Mouse (Mus musculus) layer of hippocampus, postnatal 14 days (tissue): Measurements from ENCODE around the gene Fam170b. TPM values are rescaled to one million over a fixed set of nuclear protein-coding genes. Genes with fewer than 3 reads are reported as not detected.

ENCODE experiments used
- DNase-seq, 2 experiments: peaks; one replicate each; pipeline ENCODE4 v3.0.0; 2021 to 2022; ENCODE audit warnings: low spot score in 2 of 2, mixed read lengths in 1 of 2
- long read RNA-seq, 2 experiments: library from polyadenylated mRNA; stranded (forward); transcript quantifications; one replicate each; pipeline ENCODE4 v2.0.0; 2021
- total RNA-seq, 2 experiments: library from RNA; stranded (reverse); gene quantifications; 2 replicates each; pipeline ENCODE4 v1.2.3; 2021

The Fam170b gene
- total RNA-seq = not detected
- long read RNA-seq, experiment 1 = 0 reads
- long read RNA-seq, experiment 2 = 0 reads

GRCm38 (mm10) chr14:32833847-32834246 lies at the start of gene Fam170b:
Gene Fam170b (plus strand): TSS chr14:32833962.
- DNase-seq = no peak

GRCm38 (mm10) chr14:32784130-32784747 lies 49.5 kb upstream of the Fam170b start:
- DNase-seq = no peak

DNA sequence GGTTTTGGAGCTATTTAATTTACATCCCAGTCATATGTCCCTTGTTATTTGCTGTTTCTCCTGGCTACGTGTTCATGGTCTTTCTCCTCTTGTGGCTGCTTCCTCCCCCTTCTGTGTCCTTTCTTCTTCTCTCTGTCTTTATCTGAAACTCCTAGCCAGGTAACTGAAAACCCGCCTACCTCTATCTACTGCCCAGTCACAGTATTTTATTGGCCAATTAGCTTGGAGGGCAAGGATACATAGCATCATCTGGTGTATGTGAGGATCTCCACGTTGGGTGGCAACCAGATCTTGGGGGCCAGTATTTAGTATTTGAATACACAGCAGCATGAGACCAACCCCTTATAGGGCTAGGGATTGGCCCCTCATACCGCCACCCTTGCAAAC lies 49.0 kb upstream of the Fam170b start:
- no peak for DNase-seq

- DNase-seq = peak in 1 of 2 experiments; percentile 4
These were observed 48.1 kb upstream of the Fam170b start, which contains the start of gene Tmem273 for GRCm38 (mm10) chr14:32785556-32786130. Gene Tmem273 (plus strand): TSS chr14:32785963.

- DNase-seq = no peak
These were observed 46.1 kb upstream of the Fam170b start for GRCm38 (mm10) chr14:32787691-32788090.

GRCm38 (mm10) chr14:32796375-32796774 lies 37.4 kb upstream of the Fam170b start:
- DNase-seq = no peak

DNA sequence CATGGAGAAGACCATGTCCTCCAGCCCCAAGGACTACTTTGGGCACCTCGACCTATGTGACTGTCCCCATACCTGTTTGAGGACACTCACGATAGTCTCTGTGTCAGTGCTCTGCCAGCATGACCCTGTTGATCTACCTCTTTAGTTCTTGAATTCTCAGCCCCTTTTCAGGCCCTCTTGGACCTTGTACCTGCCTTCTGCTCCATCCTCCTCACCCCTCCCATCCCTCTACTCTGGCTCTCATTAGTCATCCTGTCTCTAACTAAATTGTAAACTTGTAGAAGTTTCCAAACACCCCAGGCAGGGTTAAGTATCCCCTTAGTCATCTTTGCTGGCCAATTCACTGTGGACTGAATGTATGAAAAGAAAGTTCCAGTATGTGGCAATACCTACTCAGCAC lies 36.0 kb upstream of the Fam170b start:
- no peak for DNase-seq

DNA sequence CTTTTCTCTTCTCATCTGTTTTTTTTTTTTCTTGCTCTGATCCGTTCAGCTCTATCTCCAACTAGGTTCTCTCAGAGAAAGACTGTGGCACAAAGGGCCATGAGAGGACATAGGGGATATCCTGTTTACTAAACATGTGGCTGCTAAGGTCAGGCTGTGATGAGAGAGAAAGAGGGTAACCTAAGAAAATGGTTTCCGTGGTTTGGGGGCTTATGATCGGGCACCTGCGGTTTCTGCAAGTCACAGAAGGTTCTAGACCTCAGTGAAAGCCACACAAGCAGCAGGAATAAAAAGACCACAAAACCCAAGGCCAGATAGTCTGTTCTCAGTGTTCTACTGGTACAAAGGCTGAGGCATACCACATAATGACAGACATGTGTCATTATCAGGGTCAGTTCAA lies 35.4 kb upstream of the Fam170b start:
- no peak for DNase-seq

GRCm38 (mm10) chr14:32800048-32800447 lies 33.7 kb upstream of the Fam170b start:
- no peak for DNase-seq

GRCm38 (mm10) chr14:32801016-32801661 lies 32.6 kb upstream of the Fam170b start:
- peak; percentile 6 to 13 for DNase-seq

- no peak for DNase-seq
These were observed 32.1 kb upstream of the Fam170b start for GRCm38 (mm10) chr14:32801662-32802024.

- no peak for DNase-seq
These were observed 23.7 kb upstream of the Fam170b start for GRCm38 (mm10) chr14:32810111-32810510.

GRCm38 (mm10) chr14:32812429-32812828 lies 21.3 kb upstream of the Fam170b start:
- DNase-seq = no peak

- no peak for DNase-seq
These were observed 18.8 kb upstream of the Fam170b start for GRCm38 (mm10) chr14:32814961-32815360.

GRCm38 (mm10) chr14:32816533-32816932 lies 17.2 kb upstream of the Fam170b start:
- DNase-seq = no peak

DNA sequence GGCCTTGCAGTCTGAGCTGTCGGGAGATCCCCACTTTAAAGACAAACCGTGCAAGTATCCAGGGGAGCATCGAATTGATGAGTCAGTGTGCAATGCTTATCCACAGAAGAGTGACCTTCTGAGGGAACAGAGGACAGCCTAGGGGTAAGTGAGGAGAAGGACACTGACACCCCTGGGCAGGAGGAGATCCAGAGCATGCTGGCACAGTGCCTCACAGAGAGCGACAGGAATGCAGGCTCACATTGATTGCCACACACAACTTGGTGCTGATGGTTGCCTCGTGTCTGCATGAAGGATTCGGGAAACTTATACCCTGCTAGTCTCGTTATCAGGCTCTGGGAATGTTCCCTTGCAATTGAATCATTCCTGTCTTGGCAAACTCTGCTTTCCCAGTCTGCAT lies 16.5 kb upstream of the Fam170b start:
- DNase-seq = no peak

DNA sequence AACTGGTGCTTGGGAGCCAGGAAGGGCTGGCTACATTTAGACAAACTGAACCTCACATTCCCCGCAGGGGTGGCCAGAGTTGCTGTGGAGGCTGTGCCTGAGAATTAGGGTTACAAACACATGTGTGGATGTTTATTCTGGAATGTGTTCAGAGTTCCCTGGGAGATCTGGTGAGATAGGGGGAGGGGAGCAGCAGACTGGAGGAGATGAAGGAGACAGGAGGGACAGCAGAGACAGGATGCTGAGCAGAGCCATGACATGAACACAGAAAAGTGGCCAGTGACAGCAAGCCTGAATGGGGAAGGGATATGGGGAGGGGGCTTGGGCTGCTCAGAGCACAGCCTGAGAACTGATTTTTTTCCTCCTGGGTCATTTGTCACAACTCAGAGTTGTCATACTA lies 14.5 kb upstream of the Fam170b start:
- no peak for DNase-seq

GRCm38 (mm10) chr14:32822812-32823211 lies 10.9 kb upstream of the Fam170b start:
- DNase-seq = no peak

DNA sequence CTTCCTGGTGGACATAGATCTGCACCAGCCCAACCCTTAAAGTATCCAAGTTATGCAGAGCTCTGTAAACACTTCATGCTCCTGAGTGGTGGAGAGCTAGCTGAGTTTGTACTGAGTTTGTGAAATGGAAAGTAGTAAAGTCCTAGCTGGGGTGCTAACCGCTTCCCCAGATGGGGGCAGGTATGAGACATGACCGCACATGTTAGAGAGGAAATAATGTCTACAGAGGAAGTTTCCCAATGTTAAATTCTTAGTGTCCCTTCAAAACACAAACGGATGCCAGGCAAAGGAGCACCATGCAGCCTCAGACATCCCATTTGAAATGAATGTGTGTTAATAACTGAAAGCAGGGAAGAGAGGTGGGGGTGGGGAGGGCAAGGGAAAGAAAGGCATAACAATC lies 9.9 kb upstream of the Fam170b start:
- DNase-seq = no peak

- DNase-seq = no peak
These were observed 9.3 kb upstream of the Fam170b start for GRCm38 (mm10) chr14:32824267-32825150.

- no peak for DNase-seq
These were observed 8.2 kb upstream of the Fam170b start for GRCm38 (mm10) chr14:32825426-32826032.
